8 mouse cellular contexts compared by ENCODE assay signal in the genomic region with DNA sequence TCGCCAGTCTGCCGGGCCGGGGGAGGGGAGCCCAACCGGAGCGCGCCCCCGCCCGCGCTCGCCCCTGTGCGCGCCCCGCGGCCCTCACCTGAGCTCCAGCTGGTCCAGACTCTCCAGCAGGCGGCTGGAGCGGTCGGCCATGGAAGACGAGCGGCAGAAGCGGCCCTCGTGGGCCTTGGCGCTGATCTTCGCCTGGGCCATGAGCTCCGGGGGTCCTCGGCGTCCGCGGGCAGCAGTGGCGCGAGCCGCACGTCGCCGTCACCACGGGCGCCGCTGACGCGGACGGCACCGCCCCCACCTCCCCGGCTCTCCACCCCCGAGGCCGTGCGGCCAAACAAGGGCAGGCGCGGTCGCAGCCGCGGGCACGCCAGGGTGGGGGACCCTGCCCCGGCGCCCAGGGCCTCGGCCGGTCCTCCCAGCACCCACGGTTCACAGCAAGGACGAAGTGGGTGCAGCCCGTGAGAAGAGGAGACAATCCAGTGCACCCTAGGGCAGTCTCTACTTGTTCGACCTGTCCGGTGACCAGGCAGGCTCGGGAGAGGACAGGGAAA. TPM values are rescaled to one million over a fixed set of nuclear protein-coding genes. Genes with fewer than 3 reads are reported as not detected.
DNase-seq lines count a peak whose midpoint lies in the region; ATAC-seq and TF ChIP-seq lines count a peak whose summit lies in the region.

TSS of gene Bag2 (minus strand) at position 305 of the 551 bp plus-strand sequence.

- peaks cover 7 to 19% of the 10 kb centered on the region in 2 experiments for H3K4me1 ChIP-seq in MEL (ENCODE audit: control insufficient read depth in 1 of 2, insufficient read depth in 2 of 2, low read length in 2 of 2)
- H3K4me1 ChIP-seq in cerebellum, adult 2 months (ENCODE audit: control insufficient read depth, insufficient read depth, low read length), result no peaks in the 10 kb centered on the region; the same call in 1 of the 2 replicates
- H3K4me1 ChIP-seq in forebrain, postnatal 0 days (ENCODE audit: insufficient read depth), result peaks cover 7% of the 10 kb centered on the region; the same call in 1 of the 2 replicates

- peak; percentile 62 to 71; a peak in 3 of 4 replicates for TF ChIP-seq POLR2A in MEL (IDR thresholded peaks at IDR 0.05; ENCODE audit: control insufficient read depth in 1 of 2, insufficient read depth in 1 of 2, low read depth in 1 of 2, low read length in 2 of 2, poor library complexity in 1 of 2)
- peak; percentile 46; the same call in 1 of the 2 replicates for TF ChIP-seq POLR2A in cerebellum, adult 2 months (IDR thresholded peaks at IDR 0.05; ENCODE audit: borderline replicate concordance, insufficient read depth, low read length)

- peak; percentile 90 for ATAC-seq in forebrain, postnatal 0 days
- peak; percentile 61 to 65 for ATAC-seq in hematopoietic stem cell, adult 5-6 weeks (replicated peaks in 1 of 2; ENCODE audit: insufficient read depth in 1 of 2, low FRiP score in 2 of 2, low TSS enrichment in 1 of 2, low read depth in 1 of 2, poor library complexity in 2 of 2, severe bottlenecking in 2 of 2)

- H3K4me2 ChIP-seq in forebrain, postnatal 0 days (ENCODE audit: low read depth), result peak within 1 kb of the TSS; percentile 96

- peak within 1 kb of the TSS; percentile 78 for H3K27ac ChIP-seq in MEL (ENCODE audit: control insufficient read depth, low read depth, low read length)
- H3K27ac ChIP-seq in cerebellum, adult 2 months (ENCODE audit: insufficient read depth, low read length), result peak within 1 kb of the TSS; percentile 41; the same call in 1 of the 2 replicates
- 0 out of 2 replicates have a peak within 1 kb of the TSS, but pooled peaks have one; percentile 45 for H3K27ac ChIP-seq in forebrain, postnatal 0 days (ENCODE audit: low read depth, low read length)

- no peak for TF ChIP-seq RAD21 in MEL (IDR thresholded peaks at IDR 0.05; ENCODE audit: low read depth, low read length)

- H3K36me3 ChIP-seq in MEL (ENCODE audit: control insufficient read depth in 1 of 2, insufficient read depth in 2 of 2, low read length in 2 of 2), result peaks cover 0 to 24% of the 10 kb centered on the region in 2 experiments; a peak in 2 of 4 replicates
- H3K36me3 ChIP-seq in forebrain, postnatal 0 days (ENCODE audit: insufficient read depth), result peaks cover 10% of the 10 kb centered on the region; the same call in 1 of the 2 replicates

- H3K79me2 ChIP-seq in MEL (ENCODE audit: control insufficient read depth, insufficient read depth, low read length, poor library complexity), result peaks cover 50% of the 10 kb centered on the region

- no peak for TF ChIP-seq CTCF in MEL (IDR thresholded peaks at IDR 0.05 in 2 of 3, conservative IDR thresholded peaks at IDR 0.05 in 1 of 3; ENCODE audit: control insufficient read depth in 1 of 3, insufficient read depth in 1 of 3, low read depth in 2 of 3, low read length in 3 of 3, poor library complexity in 1 of 3, severe bottlenecking in 1 of 3)
- TF ChIP-seq CTCF in cerebellum, adult 2 months (IDR thresholded peaks at IDR 0.05; ENCODE audit: borderline replicate concordance, insufficient read depth, low read depth, low read length), result no peak
- no peak for TF ChIP-seq CTCF in forebrain, postnatal 0 days (IDR thresholded peaks at IDR 0.05; ENCODE audit: low read depth)

- peak within 1 kb of the TSS; percentile 77 to 78 for H3K4me3 ChIP-seq in MEL (ENCODE audit: control insufficient read depth in 1 of 2, insufficient read depth in 1 of 2, low read depth in 2 of 2, low read length in 2 of 2)
- peak within 1 kb of the TSS; percentile 57 for H3K4me3 ChIP-seq in cerebellum, adult 2 months (replicated peaks; ENCODE audit: insufficient read depth, low read depth, low read length)
- peak within 1 kb of the TSS; percentile 67 for H3K4me3 ChIP-seq in forebrain, postnatal 0 days (ENCODE audit: low read depth, low read length)

- peak within 1 kb of the TSS; percentile 87 for H3K9ac ChIP-seq in MEL (ENCODE audit: control insufficient read depth, low read depth, low read length, poor library complexity, severe bottlenecking)
- H3K9ac ChIP-seq in forebrain, postnatal 0 days, result peak within 1 kb of the TSS; percentile 71

- H3K9me3 ChIP-seq in MEL (replicated peaks; ENCODE audit: insufficient read depth, low read length), result no peaks in the 10 kb centered on the region
- no peaks in the 10 kb centered on the region for H3K9me3 ChIP-seq in forebrain, postnatal 0 days (ENCODE audit: low read length)

- peak in 1 of 2 experiments; percentile 6; a peak in 1 of 4 replicates for TF ChIP-seq EP300 in MEL (IDR thresholded peaks at IDR 0.05; ENCODE audit: low read depth in 1 of 2, low read length in 2 of 2)

- no peaks in the 10 kb centered on the region for H3K27me3 ChIP-seq in MEL (ENCODE audit: control insufficient read depth in 1 of 2, insufficient read depth in 2 of 2, low read length in 2 of 2)
- H3K27me3 ChIP-seq in cerebellum, adult 2 months (ENCODE audit: control insufficient read depth, insufficient read depth, low read length), result no peaks in the 10 kb centered on the region
- no peaks in the 10 kb centered on the region for H3K27me3 ChIP-seq in forebrain, postnatal 0 days (ENCODE audit: insufficient read depth, low read length)

- DNase-seq in MEL (ENCODE audit: low read depth, low spot score), result peak; percentile 76
- DNase-seq in cerebellum, adult 2 months, result peak; percentile 75 to 80
- peak; percentile 62 for DNase-seq in forebrain, postnatal 0 days
- DNase-seq in layer of hippocampus, postnatal 25 days (ENCODE audit: extremely low spot score in 1 of 2, low spot score in 1 of 2), result peak; percentile 29 to 49
- peak; percentile 76 to 81 for DNase-seq in lung, postnatal 4 days
- peak; percentile 65 for DNase-seq in right cerebral cortex, adult 18-20 months
- DNase-seq in urinary bladder, postnatal 10 days (ENCODE audit: low spot score), result peak; percentile 22

- under 1% methylated on average over 59 of the region's 61 CpGs for WGBS in cerebellum, adult 2 months
- 6% methylated on average over 50 of the region's 61 CpGs for WGBS in forebrain, postnatal 0 days

TF ChIP-seq in MEL, 35 proteins besides CTCF, POLR2A, EP300 and RAD21:
- TF ChIP-seq NELFE (IDR thresholded peaks at IDR 0.05; ENCODE audit: low read depth, low read length) (peak; percentile 65), HCFC1 (IDR thresholded peaks at IDR 0.05; ENCODE audit: low read depth, low read length) (peak; percentile 48; the same call in 1 of the 2 replicates), ETS1 (IDR thresholded peaks at IDR 0.05; ENCODE audit: low read depth, low read length) (no peak), MYB (IDR thresholded peaks at IDR 0.05; ENCODE audit: low read depth, low read length) (no peak), POLR2AphosphoS2 (IDR thresholded peaks at IDR 0.05; ENCODE audit: low read length) (0 out of 2 replicates have a peak, but pooled peaks have one; percentile 18), TCF12 (IDR thresholded peaks at IDR 0.05; ENCODE audit: low read depth, low read length) (0 out of 2 replicates have a peak, but pooled peaks have one; percentile 8), MAFK (IDR thresholded peaks at IDR 0.05; ENCODE audit: borderline replicate concordance, low read depth, low read length) (no peak), MAZ (IDR thresholded peaks at IDR 0.05; ENCODE audit: low read depth, low read length) (0 out of 2 replicates have a peak, but pooled peaks have one; percentile 33)
TF ChIP-seq in MEL: peak in this region for 5.

RNA-seq across cellular contexts. Expression of gene Bag2, which starts in this region (rescaled TPM):
- 61.7 and 74.2 TPM in 2 replicates for total RNA-seq in MEL (2012; rRNA removed)
- 10 to 100 TPM in 1 of 2 experiments, not detected in 1; 88.8 TPM for polyA plus RNA-seq in MEL (2012; ENCODE audit: insufficient read depth in 1 of 2, insufficient read length in 2 of 2, low read depth in 1 of 2, low replicate concordance in 2 of 2, missing spikeins in 1 of 2)
- 18.6 and 18.7 TPM in 2 replicates for polyA plus RNA-seq in cerebellum, adult 2 months (2012; rRNA removed)
- total RNA-seq in forebrain, postnatal 0 days (2014; rRNA removed), result 26.5 and 33.1 TPM in 2 replicates
- 27.6 and 29.0 TPM in 2 replicates for polyA plus RNA-seq in forebrain, postnatal 0 days (2015; fragmentation: Nextera tagmentation; extraction: Ambion mirVana)
- total RNA-seq in hematopoietic stem cell, adult 5-6 weeks (2017), result 24.3 and 37.5 TPM in 2 replicates
- total RNA-seq in layer of hippocampus, postnatal 25 days (2021), result 1 to 10 TPM; 8.7 to 9.8 TPM

Comparison
In these comparisons a context has a peak if more than half of its experiments do, and no peak if none do; other contexts are left out.
1. Peak in every context shown above with its lines: DNase-seq, ATAC-seq, H3K4me3 ChIP-seq and H3K27ac ChIP-seq.
2. DNase-seq: peak in every context shown above with its lines; median percentile 78 in lung, postnatal 4 days; 78 in cerebellum, adult 2 months; 76 in MEL; 65 in right cerebral cortex, adult 18-20 months; 62 in forebrain, postnatal 0 days; 39 in layer of hippocampus, postnatal 25 days; 22 in urinary bladder, postnatal 10 days.